Mouse (Mus musculus): Measurements from ENCODE around the gene Map3k15. TPM values are rescaled to one million over a fixed set of nuclear protein-coding genes. Genes with fewer than 3 reads are reported as not detected.

Gene Map3k15
- total and polyA plus RNA-seq, 3 experiments: 0.21 to 0.81 (median 0.69) TPM

DNA sequence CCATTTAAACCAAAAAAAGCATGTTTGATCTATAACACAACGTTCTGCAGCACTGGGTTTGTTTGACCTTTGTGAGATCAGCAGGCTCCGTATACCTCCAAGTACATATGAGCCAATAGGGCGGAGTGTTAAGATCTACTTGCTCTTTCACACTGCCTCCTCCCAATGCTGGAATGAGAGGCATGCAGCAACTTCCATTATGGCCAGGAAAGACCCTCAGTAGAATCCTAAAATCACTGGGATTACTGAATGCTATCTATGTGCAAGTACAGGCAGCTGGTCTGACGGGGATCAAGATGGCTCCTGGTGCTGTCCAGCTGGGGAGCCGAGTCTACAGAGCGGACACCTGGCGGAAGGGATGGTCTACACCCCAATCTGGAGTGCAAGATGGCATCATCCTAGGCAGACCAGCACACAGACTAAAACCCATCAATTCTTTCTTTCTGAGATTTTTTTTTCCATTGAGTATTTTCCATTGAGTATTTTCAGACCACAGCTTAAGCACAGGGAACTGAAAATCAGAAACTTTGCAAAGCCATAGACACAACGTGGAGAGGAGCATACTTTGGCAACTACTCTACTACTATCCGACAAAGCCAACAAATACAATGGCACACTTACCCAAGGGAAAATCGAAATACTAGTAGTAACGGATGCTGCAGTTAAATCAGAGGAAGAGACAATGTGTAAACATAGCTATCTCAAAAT, 146.1 kb downstream of the Map3k15 start:
- no peak for DNase-seq

DNA sequence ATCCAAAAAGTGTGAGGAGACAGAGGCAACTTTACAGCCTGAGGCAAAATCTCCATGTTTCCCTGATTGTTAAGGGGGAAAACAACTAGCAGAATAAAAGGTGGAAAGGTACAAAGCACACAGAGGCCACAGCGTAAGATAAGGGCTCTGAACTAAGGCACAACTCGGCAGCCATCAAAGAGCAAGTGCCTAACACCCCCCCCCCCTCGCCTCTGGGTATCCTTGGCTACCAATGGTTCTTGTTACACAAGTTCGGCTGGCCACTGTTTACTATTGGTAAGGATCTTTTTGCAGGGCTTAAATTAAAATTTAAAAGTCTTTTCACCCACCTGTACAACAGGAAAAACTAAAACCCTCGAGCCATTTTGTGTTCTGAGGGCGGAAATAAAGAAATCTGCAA, 147.5 kb downstream of the Map3k15 start:
- no peak for DNase-seq

- no peak for DNase-seq
Measured at GRCm38 (mm10) chrX:160136153-160136552, 147.9 kb downstream of the Map3k15 start.

DNA sequence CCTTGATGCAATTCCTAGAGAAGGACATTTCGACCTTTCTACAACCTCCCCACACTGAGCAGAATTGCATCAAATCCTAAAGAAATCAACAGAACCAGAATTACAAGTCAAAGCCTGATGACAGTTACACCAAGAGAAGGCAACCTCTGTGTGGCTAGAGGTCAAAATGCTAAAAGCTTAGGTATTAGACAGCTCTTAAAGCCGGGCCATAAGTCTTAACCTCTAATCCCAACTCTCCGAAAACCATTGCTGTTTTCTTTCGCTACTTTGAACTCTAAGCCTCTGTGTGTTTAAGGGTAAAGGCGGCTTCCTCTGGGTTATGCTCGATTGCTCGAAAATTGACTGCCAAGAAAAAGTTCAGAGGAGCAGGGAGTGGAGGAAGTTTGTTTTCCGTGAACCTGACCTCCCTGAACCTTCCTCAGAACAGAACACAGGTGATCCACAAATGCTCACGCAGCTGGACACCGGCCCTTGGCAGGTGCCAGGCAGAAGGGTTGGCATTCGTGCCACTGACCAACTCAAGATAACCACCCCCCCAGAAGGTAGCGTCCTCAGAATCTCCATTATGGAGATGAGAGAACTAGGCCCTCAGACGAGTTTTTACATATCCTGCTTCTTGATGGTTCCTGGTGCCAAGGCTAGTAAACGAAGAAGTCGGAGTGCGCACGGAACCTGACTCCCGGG, 149.1 kb downstream of the Map3k15 start:
- DNase-seq: no peak

- DNase-seq: peak; percentile 91
Measured at GRCm38 (mm10) chrX:160137861-160138717, 149.9 kb downstream of the Map3k15 start, which contains the start of gene Pdha1. Gene Pdha1 (minus strand): TSS chrX:160138413.

DNA sequence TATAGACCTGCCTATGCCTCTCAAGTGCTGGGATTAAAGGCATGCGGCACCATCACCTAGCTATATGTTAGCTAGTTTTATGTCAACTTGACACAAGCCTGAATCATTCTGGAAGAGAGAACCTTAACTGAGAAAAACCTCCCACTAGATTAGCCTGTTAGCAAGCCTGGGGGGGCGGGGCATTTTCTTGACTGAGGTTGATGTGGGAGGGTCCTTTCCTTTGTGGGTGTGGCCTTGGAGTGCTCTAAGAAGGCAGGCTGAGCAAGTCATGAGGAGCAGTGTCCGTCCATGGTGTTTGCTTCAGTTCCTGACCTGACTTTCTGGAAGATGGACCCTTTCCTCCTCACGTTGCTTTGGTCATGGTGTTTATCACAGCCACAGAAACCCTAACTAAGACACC, 158.6 kb downstream of the Map3k15 start:
- DNase-seq: no peak

DNA sequence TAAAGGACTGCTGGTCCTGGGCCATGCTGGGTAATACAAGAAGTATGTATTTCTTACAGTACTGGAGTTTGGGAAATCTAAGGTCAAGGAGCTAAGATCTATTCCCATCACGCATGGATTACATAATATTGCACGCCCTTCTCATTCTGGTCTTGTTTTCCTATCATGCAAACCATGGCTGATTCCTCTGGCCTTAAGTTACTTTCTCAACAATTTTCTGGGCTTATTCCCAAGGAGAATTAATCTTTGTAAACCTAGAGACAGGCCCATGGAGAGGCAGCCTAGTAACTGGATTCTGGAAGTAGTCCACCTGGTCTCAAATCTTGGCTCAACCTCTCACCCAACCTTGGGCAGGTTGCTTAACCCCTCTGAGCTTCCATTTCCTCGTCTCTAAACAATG, 159.2 kb downstream of the Map3k15 start:
- DNase-seq: no peak

- DNase-seq: no peak
Measured at GRCm38 (mm10) chrX:160148859-160149258, 160.6 kb downstream of the Map3k15 start.

DNA sequence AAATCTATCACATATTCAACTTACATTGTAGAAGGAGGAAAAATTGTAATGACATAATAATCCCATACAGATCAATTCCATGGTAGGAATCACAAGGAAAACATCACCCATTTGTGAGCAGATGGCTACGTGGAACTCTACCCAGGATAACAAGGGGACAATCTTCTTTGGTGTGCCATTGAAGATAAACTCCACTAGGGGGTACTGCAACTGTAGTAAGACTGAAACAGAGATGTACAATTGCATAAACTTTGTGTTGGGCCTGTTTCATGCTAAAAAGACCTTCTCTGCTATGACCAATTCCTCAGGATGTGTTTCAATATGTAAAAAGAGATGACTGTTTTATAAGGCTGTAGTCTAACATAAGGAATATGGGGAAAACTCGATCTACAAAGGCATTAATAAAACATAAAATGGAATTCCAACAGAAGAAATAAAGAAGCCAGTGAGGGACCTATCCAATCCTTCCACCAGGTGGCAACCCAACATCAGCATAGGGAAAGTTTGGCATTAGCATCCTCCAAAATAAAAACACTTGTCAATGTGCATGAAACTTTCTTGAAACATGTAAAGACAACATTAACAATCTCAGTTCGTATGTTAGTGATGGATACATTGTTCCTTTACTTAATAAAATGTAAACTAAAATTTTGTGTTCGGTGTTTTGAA, 165.0 kb downstream of the Map3k15 start:
- no peak for DNase-seq

DNA sequence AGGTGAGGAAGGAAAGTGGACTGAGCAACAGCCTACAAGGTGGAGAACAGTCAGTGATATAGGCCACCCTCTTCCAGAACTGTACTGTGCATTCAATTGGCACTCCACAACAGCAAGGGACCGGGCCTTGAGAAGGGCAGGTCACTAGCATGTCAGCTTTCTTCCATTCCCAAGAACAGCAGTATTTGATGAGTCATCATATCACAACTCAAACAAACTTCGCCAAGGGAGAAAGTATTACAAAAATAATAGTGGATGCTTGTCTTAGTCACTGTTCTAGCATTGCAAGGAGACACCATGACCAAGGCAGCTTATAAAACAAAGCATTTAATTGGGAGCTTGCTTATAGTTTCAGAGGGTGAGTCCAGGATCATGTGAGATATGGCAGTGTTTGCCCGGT, 176.0 kb downstream of the Map3k15 start:
- DNase-seq: no peak

DNA sequence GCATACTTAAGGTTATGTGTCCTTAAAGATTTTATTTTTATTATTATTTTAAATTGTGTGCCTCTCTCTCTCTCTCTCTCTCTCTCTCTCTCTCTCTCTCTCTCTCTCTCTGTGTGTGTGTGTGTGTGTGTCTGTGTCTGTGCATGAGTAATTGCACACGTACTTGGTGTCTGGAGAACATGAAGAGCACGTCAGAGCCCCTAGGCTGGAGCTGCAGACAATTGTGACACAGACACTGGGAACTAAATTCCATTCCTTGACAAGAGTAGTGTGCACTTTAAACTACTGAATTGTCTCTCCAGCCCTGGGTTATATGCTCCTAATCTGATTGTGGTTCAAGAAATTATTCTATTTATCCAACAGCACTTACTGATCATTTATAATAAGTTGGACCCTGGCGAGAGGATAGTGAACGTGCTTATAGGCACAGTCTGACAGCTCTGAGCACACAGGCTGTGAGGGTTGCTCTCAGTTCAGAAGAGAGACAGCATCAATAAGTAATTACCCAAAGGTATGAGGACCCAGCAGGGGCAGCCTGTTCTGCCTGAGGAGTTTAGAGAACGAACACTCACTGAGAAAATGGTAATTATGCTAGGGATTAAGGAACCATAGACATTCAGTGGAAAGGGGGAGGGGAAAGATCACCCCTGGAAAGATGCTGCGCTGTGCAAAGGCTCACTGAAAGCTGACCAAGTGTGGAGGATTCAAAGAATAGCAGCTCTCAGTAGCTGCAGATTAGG, 178.2 kb downstream of the Map3k15 start:
- no peak for DNase-seq

DNA sequence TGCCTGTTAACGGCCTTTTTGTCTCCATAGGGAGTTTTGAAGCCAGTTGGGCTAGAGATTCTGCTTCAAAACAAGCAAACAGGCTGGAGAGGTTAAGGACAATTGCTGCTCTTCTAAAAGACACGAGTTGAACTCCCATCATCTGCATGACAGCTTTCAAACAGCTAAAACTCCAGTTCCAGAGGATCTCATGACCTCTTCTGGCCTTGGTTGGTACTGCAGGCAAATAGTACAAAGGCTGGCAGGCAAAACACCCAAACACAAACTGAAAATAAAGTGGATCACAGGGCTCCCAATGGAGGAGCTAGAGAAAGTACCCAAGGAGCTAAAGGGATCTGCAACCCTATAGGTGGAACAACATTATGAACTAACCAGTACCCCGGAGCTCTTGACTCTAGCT, 181.9 kb downstream of the Map3k15 start:
- peak; percentile 46 for DNase-seq

Other genes starting within 250 kb of the Map3k15 start
- gene Pdha1, start 150.0 kb downstream of the Map3k15 start, total RNA-seq (2021): 100 to 1,000 TPM; 361 to 388 TPM
- gene Pdha1, start 150.0 kb downstream of the Map3k15 start, polyA plus RNA-seq (2012; rRNA removed): 36.4 and 56.3 TPM in 2 replicates

Measured in adrenal gland, adult 2 months (tissue).